Mouse (Mus musculus): ENCODE results near the gene Kif24.

- TF ChIP-seq CTCF (conservative IDR thresholded peaks at IDR 0.05; ENCODE audit: insufficient read depth, insufficient read length, low read depth, low read length) (no peak), POLR2A (IDR thresholded peaks at IDR 0.05; ENCODE audit: low read depth, low read length) (no peak)
Observed at GRCm38 (mm10) chr4:41493464-41494116, 28.9 kb upstream of the Kif24 start.
